Mouse (Mus musculus): Measurements from ENCODE around the gene Saysd1. TPM values are rescaled to one million over a fixed set of nuclear protein-coding genes. Genes with fewer than 3 reads are reported as not detected.

Saysd1 gene
- polyA plus RNA-seq, 1 experiment from 2014 or later, result 15.8 TPM

DNA sequence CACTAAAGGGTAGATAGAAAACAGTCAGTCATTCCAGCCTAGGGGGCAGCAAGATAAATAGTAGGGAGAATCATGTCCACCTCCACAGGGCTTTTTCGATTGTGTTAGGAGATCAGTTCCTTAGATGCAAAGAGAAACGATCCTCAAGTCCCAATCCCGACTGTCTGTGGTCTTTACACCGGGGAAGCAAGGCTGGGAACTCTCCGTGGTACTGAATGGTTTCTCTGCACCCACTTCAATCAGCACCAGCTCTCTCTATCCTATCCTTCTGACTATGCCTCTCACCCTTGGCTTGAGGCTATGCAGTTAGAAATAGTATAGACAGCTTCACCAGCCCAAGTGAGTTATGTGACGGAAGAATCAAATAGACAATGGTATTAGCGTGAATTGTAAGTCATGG, 44.8 kb downstream of the Saysd1 start:
- Histone ChIP-seq H3K4me1 (replicated peaks) (no peaks in the 10 kb centered on the region), H3K27me3 (replicated peaks) (no peaks in the 10 kb centered on the region), H3K4me2 (replicated peaks) (no peak overlapping the region), H3K4me3 (replicated peaks) (no peak overlapping the region), H3K36me3 (no peaks in the 10 kb centered on the region), H3K27ac (no peak overlapping the region), H3K9me3 (no peaks in the 10 kb centered on the region), H3K9ac (no peak overlapping the region)
- no peak for ATAC-seq
- 20% methylated on average over 7 of the region's 7 CpGs for WGBS

DNA sequence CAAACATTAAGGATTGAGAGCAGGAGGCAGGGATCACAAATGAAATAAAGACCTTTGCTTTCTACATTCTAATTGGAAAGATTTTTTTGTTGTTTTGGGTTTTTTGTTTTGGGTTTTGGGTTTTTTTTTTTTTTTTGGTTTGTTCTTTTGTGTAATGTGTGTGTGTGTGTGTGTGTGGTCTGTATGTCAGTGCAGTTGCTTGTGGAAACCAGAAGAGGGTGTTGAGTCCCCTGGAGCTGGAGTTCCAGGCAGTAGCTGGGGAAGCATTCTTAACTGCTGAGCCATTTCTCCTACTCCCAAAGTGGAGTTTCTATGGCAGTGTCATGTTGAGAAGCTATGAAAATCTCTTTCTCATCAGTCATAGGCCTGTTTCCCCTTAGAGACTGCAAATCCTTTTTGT, 54.0 kb downstream of the Saysd1 start:
- no peak overlapping the region for H3K9ac ChIP-seq
- H3K4me3 ChIP-seq (replicated peaks), result no peak overlapping the region
- no peaks in the 10 kb centered on the region for H3K27me3 ChIP-seq (replicated peaks)
- peaks cover 14% of the 10 kb centered on the region; the same call in 1 of the 2 replicates for H3K4me1 ChIP-seq (replicated peaks)
- no peak for ATAC-seq
- no peaks in the 10 kb centered on the region for H3K36me3 ChIP-seq
- no peak overlapping the region for H3K4me2 ChIP-seq (replicated peaks)
- H3K27ac ChIP-seq, result no peak overlapping the region
- H3K9me3 ChIP-seq, result no peaks in the 10 kb centered on the region

- Histone ChIP-seq H3K9me3 (no peaks in the 10 kb centered on the region), H3K27ac (peak overlapping the region; percentile 98), H3K27me3 (replicated peaks) (no peaks in the 10 kb centered on the region), H3K4me3 (replicated peaks) (peak overlapping the region; percentile 53), H3K36me3 (no peaks in the 10 kb centered on the region), H3K4me2 (replicated peaks) (peak overlapping the region; percentile 87), H3K9ac (peak overlapping the region; percentile 68), H3K4me1 (replicated peaks) (peaks cover 14% of the 10 kb centered on the region; the same call in 1 of the 2 replicates)
- ATAC-seq, result peak; percentile 99
- 2% methylated on average over 56 of the region's 56 CpGs for WGBS
These were observed 55.6 kb downstream of the Saysd1 start for GRCm38 (mm10) chr14:20082536-20083325.

- WGBS, result 60% methylated on average over 5 of the region's 5 CpGs
- Histone ChIP-seq H3K9me3 (no peaks in the 10 kb centered on the region), H3K27ac (peak overlapping the region; percentile 98), H3K27me3 (replicated peaks) (no peaks in the 10 kb centered on the region), H3K36me3 (no peaks in the 10 kb centered on the region), H3K9ac (peak overlapping the region; percentile 18; the same call in 1 of the 2 replicates), H3K4me1 (replicated peaks) (peaks cover 14% of the 10 kb centered on the region; the same call in 1 of the 2 replicates), H3K4me3 (replicated peaks) (peak overlapping the region; percentile 53), H3K4me2 (replicated peaks) (peak overlapping the region; percentile 87)
- ATAC-seq, result peak; percentile 3; the same call in 1 of the 2 replicates
These were observed 56.3 kb downstream of the Saysd1 start for GRCm38 (mm10) chr14:20081937-20082533.

DNA sequence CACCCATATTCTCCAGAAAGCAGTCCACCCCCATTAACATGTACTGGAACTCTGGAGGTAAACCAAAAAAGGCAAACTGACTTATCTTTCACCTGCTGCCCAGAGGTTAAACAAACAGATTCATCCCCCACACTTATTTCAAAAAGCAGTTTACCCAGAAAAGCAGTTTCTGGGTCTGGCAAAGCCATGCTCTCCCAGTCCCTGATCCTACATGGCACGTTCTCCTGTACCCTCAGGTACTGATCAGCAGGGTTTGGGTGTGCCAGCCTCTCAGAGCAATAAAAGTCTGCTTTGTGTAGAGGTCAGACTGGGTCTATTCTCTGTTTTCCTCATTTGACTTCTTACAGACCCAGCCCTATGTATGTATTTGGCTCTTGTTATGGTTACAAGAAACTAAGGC, 57.2 kb downstream of the Saysd1 start:
- 55% methylated on average over 1 of the region's 1 CpGs for WGBS
- Histone ChIP-seq H3K27me3 (replicated peaks) (no peaks in the 10 kb centered on the region), H3K9me3 (no peaks in the 10 kb centered on the region), H3K9ac (no peak overlapping the region), H3K4me3 (replicated peaks) (no peak overlapping the region), H3K36me3 (no peaks in the 10 kb centered on the region), H3K4me1 (replicated peaks) (peaks cover 14% of the 10 kb centered on the region; the same call in 1 of the 2 replicates), H3K27ac (peak overlapping the region; percentile 54), H3K4me2 (replicated peaks) (0 out of 2 replicates have a peak overlapping the region, but pooled peaks have one; percentile 17)
- ATAC-seq, result no peak

GRCm38 (mm10) chr14:20077181-20077580, 61.2 kb downstream of the Saysd1 start:
- H3K4me1 ChIP-seq (replicated peaks), result peaks cover 14% of the 10 kb centered on the region; the same call in 1 of the 2 replicates
- H3K27me3 ChIP-seq (replicated peaks), result no peaks in the 10 kb centered on the region
- H3K4me3 ChIP-seq (replicated peaks), result no peak overlapping the region
- H3K4me2 ChIP-seq (replicated peaks), result no peak overlapping the region
- ATAC-seq, result no peak
- no peaks in the 10 kb centered on the region for H3K36me3 ChIP-seq
- H3K9me3 ChIP-seq, result no peaks in the 10 kb centered on the region
- whole genome bisulfite sequencing, result 70% methylated on average over 6 of the region's 6 CpGs
- no peak overlapping the region for H3K9ac ChIP-seq
- H3K27ac ChIP-seq, result no peak overlapping the region

DNA sequence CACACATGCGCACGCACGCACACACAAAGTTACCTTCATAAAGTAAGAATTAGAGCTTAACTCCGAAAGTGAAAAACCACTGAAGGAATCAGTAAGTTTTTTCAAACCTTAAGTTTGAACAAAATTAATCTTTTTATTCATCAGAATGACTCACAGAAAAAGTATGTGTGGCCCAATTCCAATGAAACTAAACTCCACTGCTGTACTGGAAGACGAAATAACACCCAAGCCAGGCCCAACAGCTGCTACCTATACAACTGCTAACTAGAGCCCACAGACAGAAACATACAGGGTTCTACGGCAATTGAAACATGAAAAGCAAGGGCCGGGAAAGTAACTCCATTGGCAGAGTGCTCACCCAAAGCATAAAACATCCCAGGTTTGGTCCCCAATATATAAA, 62.8 kb downstream of the Saysd1 start:
- Histone ChIP-seq H3K9ac (no peak overlapping the region), H3K4me3 (replicated peaks) (no peak overlapping the region), H3K36me3 (no peaks in the 10 kb centered on the region), H3K27ac (no peak overlapping the region), H3K4me1 (replicated peaks) (no peaks in the 10 kb centered on the region), H3K9me3 (no peaks in the 10 kb centered on the region), H3K4me2 (replicated peaks) (no peak overlapping the region), H3K27me3 (replicated peaks) (no peaks in the 10 kb centered on the region)
- 84% methylated on average over 7 of the region's 7 CpGs for WGBS
- ATAC-seq, result no peak

DNA sequence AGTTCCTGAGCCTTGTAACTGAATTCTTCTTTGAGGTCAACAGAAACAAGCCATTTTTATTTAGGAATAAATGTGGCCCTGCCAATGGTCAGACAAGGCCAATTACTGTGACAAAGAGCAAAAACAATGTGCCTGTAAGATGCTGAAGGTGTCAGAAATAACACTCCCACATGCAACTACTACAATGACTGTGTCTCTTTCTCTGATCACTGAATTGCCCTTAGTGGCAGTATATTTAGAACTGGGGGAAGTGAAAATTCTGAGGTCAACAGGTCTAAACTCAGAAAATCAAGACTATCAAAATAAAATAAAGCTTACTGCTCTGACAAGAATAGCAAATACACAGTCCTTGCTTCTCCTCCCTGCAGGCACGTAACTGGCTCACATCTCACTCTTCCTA, 63.6 kb downstream of the Saysd1 start:
- Histone ChIP-seq H3K9ac (no peak overlapping the region), H3K4me2 (replicated peaks) (no peak overlapping the region), H3K4me1 (replicated peaks) (no peaks in the 10 kb centered on the region), H3K27me3 (replicated peaks) (no peaks in the 10 kb centered on the region), H3K27ac (no peak overlapping the region), H3K4me3 (replicated peaks) (no peak overlapping the region), H3K9me3 (no peaks in the 10 kb centered on the region), H3K36me3 (no peaks in the 10 kb centered on the region)
- 70% methylated on average over 1 of the region's 1 CpGs for WGBS
- no peak for ATAC-seq

DNA sequence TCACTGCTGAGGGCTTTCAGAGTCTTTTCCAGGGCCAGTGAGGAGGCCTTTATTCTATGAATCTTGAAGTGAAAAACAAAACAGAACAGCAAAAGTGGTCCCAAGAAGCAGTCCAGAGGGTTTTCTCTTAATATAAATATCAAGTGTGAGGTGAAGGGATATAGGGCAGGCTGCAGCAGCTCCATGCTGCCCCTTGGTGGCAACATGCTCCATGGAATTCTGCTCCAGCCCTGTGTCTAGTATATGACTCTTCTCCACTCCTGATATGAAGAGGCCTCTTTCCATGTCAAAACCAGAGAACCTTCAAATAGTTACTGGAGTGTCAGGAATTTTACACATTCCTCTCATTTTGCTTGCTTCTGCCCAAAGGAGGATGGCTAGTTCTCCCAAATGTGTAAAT, 67.7 kb downstream of the Saysd1 start:
- Histone ChIP-seq H3K9ac (no peak overlapping the region), H3K9me3 (no peaks in the 10 kb centered on the region), H3K4me3 (replicated peaks) (no peak overlapping the region), H3K36me3 (no peaks in the 10 kb centered on the region), H3K27ac (no peak overlapping the region), H3K4me2 (replicated peaks) (no peak overlapping the region), H3K4me1 (replicated peaks) (0 out of 2 replicates have a peak, but pooled peaks cover 2% of the 10 kb centered on the region), H3K27me3 (replicated peaks) (no peaks in the 10 kb centered on the region)
- ATAC-seq, result no peak

DNA sequence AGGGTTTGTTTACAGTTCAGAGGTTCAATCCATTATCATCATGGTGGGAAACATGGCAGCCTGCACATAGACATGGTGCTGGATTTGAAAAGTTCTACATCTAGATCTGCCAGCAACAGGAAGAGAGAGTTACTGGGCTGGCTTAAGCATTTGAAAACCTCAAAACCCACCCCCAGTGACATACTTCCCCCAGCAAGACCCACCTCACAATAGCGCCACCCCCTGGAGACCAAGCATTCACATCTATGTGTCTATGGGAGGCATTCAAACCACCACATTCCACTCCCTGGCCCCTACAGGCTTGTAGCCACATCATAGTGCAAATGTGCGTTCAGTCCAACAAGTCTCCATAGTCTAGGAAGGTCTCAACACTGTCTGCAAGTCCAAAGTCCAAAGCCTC, 70.0 kb downstream of the Saysd1 start:
- WGBS, result 86% methylated on average over 2 of the region's 2 CpGs
- ATAC-seq, result no peak

GRCm38 (mm10) chr14:20067293-20068074, 70.8 kb downstream of the Saysd1 start:
- Histone ChIP-seq H3K27ac (no peak overlapping the region), H3K4me2 (replicated peaks) (no peak overlapping the region), H3K9me3 (no peaks in the 10 kb centered on the region), H3K36me3 (no peaks in the 10 kb centered on the region), H3K27me3 (replicated peaks) (no peaks in the 10 kb centered on the region), H3K4me1 (replicated peaks) (0 out of 2 replicates have a peak, but pooled peaks cover 2% of the 10 kb centered on the region), H3K4me3 (replicated peaks) (no peak overlapping the region), H3K9ac (no peak overlapping the region)
- peak; percentile 75 for ATAC-seq
- 38% methylated on average over 18 of the region's 18 CpGs for WGBS

More for the DNA sequence above, 70.0 kb downstream of the Saysd1 start:
- Histone ChIP-seq H3K4me1 (replicated peaks) (0 out of 2 replicates have a peak, but pooled peaks cover 2% of the 10 kb centered on the region), H3K4me3 (replicated peaks) (no peak overlapping the region), H3K27ac (no peak overlapping the region), H3K27me3 (replicated peaks) (no peaks in the 10 kb centered on the region), H3K4me2 (replicated peaks) (no peak overlapping the region), H3K9ac (no peak overlapping the region), H3K36me3 (no peaks in the 10 kb centered on the region), H3K9me3 (no peaks in the 10 kb centered on the region)

DNA sequence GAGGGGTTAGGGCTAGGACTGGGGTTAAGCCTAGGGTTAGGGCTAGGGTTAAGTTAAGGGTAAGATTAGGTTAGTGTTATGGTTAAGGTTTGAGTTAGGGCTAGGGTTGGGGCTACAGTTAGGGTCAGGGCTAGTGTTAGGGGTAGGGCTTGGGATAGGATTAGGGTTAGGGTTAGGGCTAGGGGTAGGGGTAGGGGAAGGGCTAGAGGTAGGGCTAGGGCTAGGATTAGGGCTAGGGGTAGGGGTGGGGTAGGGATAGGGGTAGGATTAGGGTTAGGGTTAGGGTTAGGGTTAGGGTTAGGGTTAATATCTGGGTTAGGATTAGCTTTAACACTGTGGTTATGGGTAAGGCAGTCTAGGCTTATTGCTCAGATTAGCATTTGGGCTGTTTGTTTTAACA, 73.6 kb downstream of the Saysd1 start:
- H3K4me3 ChIP-seq (replicated peaks), result no peak overlapping the region
- H3K9ac ChIP-seq, result no peak overlapping the region
- no peaks in the 10 kb centered on the region for H3K9me3 ChIP-seq
- no peak for ATAC-seq
- H3K36me3 ChIP-seq, result no peaks in the 10 kb centered on the region
- no peak overlapping the region for H3K4me2 ChIP-seq (replicated peaks)
- H3K27ac ChIP-seq, result no peak overlapping the region
- H3K27me3 ChIP-seq (replicated peaks), result no peaks in the 10 kb centered on the region
- H3K4me1 ChIP-seq (replicated peaks), result 0 out of 2 replicates have a peak, but pooled peaks cover 2% of the 10 kb centered on the region

All from intestine, embryonic 15.5 days (tissue).